Mouse (Mus musculus) right cerebral cortex, postnatal 14 days (tissue): ENCODE data around the gene Khk.

Source experiments
- DNase-seq: peaks from one replicate; pipeline ENCODE4 v3.0.0; 2022

The Khk gene

DNA sequence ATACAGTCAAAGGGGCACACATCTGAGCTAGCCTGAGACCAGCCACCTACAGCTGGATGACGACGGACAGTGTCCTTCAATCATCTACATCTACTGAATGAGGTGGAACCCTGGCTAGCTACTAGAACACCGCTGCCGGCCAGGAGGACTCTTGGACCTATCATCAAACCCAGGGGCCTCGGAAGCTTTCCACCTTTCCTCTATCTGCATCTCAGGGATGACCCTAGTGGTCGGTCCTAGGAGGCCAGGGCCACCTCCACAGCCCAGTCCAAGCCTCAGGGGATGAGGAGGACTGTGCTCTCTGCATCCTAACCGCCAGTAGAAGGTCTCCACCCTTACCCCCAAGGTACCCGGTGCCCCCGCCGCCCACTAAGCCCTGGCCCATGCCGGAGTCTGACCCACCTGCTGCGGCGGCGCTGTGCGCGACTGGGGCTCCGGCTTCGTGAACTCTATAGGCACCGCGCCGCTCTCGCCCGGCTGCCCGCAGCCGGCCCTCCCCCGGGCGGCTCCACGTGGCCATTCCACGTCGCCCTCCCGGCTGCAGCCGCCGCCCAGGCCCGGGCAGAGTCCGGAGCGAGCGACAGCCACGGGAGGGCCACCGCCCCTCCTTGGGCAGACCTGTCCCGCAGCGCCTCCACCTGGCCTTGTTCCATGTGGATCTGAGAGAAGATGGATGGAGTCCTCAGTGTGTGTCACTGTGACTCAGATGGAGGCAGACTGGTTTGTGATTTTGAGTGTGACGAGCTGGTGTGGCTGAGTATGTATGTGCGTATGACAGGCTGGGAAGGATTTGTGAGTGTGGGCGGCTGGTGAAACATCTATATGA is 23.9 kb downstream of the Khk start, which contains the start of gene Cgref1:
Gene Cgref1, minus strand, starts transcription at position 636 of the 826 bp plus-strand sequence.
- peak; percentile 76 for DNase-seq

DNA sequence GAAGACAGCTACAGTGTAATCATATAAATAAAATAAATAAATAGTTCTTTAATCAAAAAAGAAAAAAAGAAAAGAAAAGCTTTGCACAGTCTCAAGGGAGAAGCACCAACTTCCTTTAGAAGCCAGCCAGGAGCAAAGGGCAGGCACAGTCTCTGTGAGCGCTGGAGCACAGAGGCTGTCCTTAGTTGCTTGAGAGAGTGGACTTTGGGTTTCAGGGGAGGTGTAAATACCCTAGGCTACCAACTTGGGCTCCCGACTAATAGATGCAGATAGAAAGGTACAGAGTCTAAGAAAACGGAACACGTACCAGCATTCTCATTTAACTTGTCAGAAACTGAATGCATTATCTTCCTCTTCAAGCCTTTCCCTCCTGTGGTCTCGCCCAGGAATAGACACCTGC is 27.4 kb downstream of the Khk start:
- no peak for DNase-seq

DNA sequence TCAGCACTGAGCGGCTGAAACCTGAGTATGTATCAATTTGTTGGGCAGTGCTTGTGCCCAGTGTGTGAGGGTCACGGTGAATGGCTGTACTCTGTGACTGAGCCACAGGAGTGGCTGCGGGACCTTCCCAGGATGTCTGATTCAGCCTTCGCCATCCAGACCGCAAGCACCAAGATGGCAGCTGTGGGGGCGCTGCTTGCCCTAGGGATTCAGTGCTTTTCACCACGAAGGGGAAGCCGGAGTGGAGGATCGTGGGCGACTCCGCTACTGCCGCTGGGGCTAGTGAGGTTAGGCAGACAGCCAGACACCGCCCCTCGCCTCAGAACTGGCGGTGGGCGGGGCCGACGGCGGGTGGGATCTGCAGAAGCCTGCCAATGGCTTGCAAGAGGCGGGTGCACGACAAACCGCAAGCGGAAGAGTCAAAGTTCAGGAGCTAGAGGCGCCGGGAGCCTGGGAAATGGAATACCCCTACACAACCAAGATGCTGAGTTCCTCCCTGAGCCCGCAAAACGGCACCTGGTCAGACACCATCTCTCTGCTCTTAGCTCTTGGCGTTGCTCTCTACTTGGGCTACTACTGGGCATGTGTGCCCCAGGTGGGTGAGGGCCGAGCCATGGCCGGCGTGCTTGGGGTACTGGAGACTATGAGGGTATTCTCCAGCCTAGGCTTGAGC is 28.6 kb downstream of the Khk start:
- peak; percentile 95 for DNase-seq

DNA sequence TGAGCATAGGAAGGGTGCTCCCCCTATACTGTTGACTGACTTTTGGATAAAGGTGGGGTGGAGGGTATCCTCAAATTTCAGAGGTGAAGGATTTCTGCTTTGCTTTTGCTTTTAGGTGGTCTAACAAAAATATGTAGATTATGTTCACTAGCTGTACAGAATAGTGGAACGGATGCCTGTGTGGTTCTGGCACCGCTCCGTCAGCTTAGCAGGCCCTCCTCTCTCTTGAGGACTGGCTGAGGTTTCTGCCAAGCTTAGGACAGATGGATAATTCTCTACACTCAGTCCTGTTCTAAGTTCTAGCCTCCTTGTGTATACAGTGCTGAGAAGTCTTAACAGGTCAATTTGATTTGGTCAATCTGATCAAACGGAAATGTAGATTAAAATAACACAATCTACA is 29.2 kb downstream of the Khk start:
- DNase-seq: no peak

DNA sequence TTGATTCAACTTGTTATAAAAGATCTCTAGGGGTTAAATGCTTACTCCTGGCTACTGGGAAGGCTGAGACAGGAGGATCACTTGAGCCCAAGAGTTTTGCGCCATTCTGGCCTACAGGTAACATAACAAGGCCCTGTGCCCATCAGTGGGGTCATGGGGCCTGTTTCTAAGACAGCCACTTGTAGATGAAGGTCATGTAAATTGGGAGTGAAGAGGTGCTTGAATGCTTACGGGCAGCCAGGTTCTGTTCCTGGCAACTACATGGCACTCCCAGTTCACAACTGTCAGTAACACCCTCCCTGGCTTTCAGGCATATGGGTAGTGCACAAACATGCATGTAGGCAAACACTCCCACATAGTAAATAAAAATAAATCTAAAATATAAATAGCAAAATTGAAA is 29.7 kb downstream of the Khk start:
- DNase-seq: no peak

DNA sequence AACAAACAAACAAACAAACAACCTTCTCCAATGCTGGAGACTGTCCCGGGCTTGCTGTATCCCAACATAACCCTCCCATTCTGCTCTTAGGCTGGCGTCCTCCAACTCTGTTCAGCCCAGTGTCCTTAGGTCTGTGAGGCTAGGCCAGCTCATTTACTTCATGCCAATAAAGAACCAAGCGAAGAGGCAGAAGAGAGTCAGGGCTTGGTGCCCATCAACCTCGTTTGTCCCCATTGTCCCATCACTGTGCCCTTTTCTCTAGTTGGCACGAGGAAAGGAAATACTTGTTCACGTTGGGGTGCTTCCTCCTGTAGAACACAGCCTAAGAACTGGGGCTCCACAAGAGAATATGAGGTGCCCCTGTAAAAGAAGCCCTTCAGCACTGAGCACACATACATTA is 30.5 kb downstream of the Khk start:
- DNase-seq: no peak

DNA sequence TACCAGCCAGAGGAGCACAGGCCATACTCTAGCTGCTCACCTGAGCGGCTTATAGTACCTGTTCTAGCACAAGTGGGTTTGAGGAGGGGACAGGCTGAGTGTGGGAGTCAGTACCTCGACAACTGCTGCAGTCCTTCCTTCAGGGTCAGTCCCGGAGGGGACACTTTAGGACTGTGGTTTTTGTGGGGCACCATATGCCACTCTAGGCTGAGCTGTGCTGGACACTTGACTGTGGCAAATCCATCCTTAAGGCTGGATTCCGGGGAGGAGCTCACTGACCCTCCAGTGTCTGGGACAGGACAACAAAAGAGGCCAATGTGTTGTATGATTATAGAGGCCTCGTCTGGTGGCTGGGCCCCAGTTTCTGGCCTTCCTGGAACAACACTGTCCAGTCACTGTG is 31.3 kb downstream of the Khk start:
- DNase-seq: no peak

DNA sequence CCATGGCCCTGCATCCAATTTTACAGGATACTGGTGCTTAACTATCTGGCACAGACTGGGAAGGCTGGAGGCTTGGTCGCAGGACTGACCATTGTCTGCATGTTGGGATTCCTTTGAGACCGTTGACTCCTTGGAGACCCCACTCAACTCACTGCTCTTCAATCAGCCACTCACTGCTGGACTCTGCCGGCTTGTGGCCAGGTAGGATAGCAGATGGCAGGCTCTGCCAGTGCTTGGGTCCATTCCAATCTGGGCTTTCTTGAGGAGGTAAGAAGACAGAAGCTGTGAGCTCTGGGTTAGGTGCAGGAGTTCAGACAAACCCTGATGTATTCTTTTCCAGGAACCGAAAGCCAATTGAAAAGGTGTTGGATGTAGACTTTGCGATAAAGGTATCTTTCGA is 32.8 kb downstream of the Khk start:
- DNase-seq: no peak

DNA sequence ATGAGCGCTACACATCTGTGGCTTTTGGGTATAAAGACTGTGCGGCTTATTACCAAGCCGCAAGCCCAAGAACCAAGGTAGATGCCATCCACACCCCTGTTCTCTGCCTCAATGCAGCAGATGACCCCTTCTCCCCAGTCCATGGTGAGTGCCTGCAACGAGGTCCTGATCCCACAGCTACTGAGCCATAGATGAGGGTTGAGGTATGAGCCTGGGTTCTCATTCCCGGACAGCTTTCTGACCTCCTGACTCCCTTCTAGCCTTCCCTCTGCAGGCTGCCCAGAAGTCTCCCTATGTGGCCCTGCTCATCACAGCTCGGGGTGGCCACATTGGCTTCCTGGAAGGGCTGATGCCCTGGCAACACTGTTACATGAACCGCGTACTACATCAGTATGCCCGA is 33.3 kb downstream of the Khk start:
- DNase-seq: no peak

DNA sequence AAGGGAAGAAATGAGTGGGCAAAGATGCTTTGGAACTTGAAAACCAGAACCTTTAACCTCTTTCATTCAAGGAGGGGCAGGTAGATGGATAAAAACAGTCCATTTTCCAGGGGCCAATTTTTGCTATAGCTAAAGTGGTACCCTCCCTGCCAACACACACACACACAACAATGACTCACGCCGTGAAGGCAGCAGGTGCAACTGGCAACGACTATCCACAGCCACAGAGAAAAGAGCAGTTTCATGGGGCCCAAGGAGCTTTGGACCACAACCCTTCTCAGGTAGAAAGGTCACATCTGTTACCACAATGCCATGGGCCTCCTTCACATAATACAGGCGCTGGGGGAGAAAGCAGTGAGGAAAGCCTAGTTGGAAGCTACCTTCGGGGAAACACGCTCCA is 34.5 kb downstream of the Khk start:
- DNase-seq: no peak

DNA sequence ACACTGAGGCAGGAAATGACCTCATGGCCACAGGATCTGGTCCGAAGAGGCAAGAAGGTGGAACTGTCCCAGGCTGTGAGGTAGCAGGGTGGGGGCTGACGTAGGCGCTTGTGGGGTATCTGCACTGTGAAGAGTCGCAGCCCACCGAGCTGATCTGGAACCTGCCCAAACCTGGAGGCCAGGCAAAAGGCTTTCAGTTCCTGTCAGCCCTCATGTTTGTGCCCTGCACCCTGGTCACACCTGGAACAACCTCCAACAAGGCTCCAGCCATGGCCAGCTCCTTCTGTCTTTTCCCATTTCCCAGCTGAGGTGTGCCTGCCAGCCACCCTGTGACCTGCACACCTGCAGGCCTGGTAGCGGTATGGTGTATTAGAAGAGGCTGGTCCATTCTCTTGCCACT is 36.7 kb downstream of the Khk start:
- DNase-seq: no peak

DNA sequence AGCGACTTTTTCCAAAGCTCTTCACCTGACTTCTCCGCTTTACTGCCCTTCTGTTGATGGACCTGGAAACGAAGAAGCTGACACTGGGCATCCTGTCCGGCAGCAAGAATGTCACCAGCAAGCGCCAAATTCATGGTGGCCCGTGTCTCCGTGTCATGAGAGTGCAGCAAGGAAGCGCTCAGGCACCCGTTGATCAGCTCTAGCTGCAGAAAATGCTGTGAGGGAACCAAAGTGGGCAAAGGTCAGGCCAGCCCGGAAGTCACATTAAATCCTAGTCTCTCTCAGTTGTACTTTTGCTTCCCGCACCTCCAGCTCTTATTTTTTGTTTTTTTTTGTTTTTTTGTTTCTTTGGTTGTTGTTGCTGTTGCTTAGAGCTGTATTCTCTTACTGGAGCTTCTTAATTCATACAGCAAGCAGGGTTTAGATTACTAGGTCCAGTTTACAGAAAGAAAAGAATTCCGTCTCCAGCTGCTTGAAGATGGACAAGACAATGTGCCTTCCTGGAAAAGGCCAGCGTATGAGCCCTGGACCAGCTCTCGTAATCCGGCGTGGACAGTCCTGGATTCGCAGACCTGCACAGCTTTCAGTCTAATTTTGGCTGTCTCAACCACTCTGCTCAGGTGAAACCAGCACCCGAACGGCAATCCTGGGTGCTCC is 38.1 kb downstream of the Khk start:
- no peak for DNase-seq

DNA sequence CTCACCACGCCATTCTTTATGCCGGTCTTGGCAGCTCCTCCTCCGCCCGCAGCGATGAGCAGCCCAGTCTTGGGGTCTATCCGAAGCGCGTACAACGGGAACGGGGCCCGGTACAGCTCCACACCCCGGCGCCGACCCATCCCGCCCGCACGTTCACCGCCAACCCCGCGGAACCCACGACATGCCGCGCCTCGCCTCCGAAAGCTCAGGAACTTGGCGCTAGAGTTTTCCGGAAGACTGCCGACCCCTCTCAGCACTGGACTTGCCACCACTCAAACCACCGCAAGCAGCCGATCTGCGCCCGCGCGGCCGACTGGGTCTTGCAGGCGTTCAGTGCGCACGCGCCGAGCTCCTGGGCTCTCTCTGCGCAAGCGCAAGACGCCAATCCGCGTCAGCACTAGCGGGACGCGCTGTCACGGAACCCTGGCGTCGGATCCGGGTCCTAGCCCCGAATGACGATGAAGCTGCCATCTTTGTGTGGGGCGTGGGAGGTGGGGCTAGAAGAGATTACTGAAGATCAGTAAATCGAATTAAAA is 38.8 kb downstream of the Khk start, which contains the start of gene Preb:
Gene Preb, minus strand, starts transcription at position 396 of the 536 bp plus-strand sequence.
- peak; percentile 99 for DNase-seq

DNA sequence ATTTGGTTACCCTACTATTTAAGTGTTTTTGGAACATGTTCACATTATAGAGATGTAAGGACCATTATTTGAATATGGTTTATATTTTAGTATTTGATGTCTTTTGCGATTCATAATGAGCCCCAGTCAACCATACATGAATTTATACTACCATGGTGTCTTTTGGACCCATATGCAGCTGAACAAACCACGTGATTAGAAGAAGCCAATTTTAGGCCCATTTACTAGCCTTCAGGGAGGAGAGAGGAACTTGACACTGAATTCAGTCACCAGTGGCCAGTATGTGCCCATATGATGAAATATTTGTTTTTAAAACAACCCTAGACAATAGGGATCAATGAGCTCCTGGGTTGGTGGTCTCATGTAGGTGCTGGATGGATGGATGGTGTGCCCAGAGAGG is 39.6 kb downstream of the Khk start:
- no peak for DNase-seq

DNA sequence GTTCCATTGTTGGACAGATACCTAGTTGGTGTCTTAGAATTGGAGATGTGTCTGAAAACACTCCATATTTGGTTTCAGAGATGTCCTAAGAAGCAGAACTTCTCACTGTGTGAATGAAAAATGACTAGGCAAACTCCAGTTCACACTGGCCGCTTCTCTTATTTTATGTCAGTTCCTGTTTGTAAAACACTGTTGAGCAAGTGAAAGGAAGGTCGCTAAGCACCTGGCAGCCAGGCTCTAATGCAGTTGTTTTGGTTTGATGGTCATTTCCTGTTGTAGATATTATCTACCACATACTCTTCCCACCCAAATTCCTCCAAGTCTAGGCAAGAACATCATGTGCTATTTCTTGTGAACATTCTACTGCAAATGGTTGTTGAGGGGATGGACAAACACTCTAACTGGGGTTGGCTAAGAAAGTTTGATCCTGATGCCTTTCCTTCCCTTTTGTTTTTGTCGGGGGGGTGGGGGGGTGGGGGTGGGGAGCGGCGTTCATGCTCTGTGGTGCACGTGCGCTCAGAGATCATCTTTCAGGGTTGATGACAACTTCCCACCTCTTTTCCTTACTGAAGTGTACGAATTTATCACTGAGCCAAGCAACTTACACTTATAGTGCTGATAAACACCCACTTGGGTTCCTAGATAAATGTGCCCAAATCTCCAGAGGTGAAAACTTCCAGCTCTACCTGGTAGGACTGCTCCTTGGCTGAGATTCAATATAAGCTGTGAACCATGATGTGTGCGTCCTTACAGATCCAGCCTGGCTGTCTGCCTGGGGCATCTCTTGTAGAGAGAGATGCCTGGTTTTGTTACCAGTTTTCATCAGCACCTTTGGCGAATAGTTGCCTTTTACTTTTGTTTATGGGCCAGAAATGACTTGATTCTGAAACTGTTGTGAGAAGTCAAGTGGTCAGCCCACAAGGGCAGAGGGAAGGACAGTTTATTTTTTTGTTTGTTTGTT is 40.6 kb downstream of the Khk start:
- no peak for DNase-seq

DNA sequence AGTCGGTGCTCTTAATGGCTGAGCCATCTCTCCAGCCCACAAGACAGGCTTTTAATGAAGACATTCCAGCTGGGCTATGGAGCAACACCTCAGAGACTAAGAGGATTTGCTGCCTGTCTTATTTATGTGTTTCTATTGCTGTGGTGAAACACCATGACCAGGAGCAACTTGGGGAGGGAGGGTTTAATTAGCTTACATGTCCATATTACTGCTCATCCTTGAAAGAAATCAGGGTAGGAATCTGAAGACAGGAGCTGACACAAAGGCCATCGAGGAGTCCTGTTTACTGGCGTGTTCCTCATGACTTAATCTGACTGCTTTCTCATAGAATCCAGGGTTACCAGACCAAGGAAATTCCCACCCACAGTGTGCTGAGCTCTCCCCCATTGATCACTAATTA is 42.7 kb downstream of the Khk start:
- no peak for DNase-seq

DNA sequence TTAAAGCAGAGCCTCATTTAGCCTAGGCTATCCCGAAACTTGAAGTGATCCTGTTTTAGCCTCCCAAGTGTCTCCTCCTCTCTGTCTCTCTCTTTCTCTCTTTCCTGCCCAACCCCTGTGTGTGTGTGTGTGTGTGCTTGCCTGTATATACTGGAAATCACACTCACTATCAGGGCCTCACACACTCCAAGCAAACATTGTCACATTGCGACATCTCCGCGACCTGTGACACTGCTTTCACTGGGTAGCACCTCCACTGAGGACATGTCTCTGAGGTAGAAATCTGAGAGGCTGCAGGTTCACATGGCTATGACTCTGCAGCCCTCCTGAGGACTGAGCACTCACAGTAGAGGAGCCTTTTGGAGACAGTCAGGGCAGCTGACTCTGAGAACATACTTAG is 45.0 kb downstream of the Khk start:
- DNase-seq: no peak

DNA sequence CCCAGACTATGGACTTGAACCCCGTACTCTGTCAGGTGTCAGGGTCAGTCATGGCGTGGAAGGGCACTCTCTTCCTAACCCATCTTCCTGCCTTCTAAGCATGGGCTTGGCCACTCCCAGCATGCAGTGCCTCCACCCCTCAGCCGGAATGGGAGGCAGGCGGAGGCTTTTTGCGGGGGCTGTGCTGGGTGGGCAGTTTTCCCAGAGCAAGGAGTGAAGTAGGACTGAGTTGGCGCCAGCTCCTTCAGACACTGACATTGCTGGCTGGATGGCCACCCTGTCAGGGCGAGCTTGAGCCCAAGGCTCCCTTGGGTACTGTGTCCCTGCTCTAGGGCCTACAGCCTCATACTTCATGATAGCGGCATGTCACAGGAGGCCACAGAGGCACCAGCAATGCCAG is 47.2 kb downstream of the Khk start, which contains the start of gene Tcf23:
Gene Tcf23, plus strand, starts transcription at position 247 of the 400 bp plus-strand sequence.
- no peak for DNase-seq

DNA sequence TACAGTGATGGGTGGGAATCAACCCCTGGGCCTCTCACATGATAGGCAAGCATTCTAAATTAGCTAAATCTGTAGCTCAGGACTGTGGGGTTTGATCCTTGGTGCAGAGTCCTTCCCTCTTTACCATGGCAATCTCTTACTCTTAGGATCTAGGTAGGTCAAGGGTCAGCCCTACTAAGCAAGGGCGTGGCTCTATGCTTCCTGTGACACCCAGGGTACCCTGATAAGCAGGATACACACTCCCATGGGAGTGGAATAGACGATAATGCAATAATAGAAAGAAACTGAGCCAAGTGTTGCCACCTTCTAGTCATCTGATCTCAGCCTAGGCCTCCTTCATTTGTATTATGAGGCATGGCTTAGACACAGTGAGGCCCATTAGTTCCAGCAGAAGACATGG is 48.2 kb downstream of the Khk start:
- no peak for DNase-seq

DNA sequence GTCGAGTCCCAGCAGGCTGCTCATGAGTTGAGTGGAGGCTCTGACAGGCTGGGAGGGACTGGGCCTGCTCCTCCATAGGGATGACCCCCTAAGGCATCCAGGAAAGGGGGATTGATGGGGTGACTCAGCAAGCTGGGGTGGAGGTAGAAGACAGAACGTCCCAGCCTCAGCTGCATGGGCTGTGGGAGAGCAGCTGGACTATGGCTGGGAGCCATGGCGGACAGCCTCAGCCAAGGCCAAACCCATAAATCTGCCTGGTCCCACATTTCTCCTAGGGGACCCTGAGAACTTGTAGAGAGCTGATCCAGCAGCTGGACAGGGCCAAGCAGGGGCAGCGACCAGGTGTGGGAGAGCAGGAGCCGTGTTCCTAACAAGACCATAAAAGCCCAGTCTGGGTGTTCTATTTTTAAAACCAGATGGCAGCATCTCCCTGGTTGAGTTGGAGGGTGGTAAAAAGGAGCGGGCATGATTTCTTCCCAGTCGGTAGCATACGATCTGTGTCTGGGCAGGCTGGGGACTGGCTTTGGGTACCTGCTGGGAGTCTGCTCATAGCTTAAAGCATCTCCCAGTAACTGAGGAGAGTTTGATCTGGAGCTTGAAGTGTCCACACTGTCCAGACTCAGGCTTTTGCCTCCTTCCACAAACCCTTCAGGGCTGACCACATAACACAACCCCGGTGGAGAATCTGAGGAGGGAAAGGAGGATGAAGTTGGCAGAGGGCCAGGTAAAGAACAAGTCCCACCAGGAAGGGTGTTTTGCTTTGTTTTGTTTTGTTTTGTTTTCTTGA is 53.8 kb downstream of the Khk start:
- no peak for DNase-seq
